Mouse (Mus musculus): Measurements from ENCODE around the gene Hnrnpc. TPM values are rescaled to one million over a fixed set of nuclear protein-coding genes. Genes with fewer than 3 reads are reported as not detected.

Gene Hnrnpc
- polyA plus RNA-seq, 2 experiments: 161 to 240 TPM

DNA sequence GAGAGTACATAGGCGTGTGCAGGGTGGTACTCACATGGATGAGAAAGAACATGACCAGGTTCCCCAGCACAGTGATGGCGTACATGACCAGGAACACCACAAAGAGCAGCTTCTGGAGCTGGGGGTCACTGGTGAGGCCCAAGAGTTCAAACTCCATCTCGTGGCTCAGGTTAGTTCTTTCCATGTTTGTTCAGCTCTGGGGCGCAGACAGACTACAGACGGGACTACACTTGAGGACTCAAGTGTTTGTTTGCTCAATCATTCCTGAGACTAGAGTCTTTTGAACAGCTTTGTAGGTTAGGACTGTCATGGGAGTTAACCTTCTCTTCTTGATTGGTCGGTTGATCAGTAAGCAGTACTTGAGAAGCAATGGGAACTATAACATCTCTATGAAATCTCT, 67.9 kb downstream of the Hnrnpc start:
- ATAC-seq (ENCODE audit: insufficient read depth) (no peak), DNase-seq (ENCODE audit: low read depth in 3 of 3, low spot score in 3 of 3) (no peak)
- H3K27me3 ChIP-seq (ENCODE audit: control insufficient read depth, insufficient read depth, low read length): no peaks in the 10 kb centered on the region
- no peak overlapping the region for H3K27ac ChIP-seq
- peaks cover 0 to 7% of the 10 kb centered on the region in 2 experiments; a peak in 2 of 4 replicates for H3K4me1 ChIP-seq (replicated peaks; ENCODE audit: control insufficient read depth in 2 of 2, insufficient read depth in 2 of 2, low read length in 1 of 2)
- no peaks in the 10 kb centered on the region for H3K36me3 ChIP-seq (replicated peaks; ENCODE audit: control insufficient read depth, insufficient read depth, low read depth)
- 66% methylated on average over 6 of the region's 6 CpGs for WGBS (ENCODE audit: insufficient replicate concordance)
- no peaks in the 10 kb centered on the region for H3K9me3 ChIP-seq (ENCODE audit: control insufficient read depth, low read length)
- TF ChIP-seq CTCF (IDR thresholded peaks at IDR 0.05; ENCODE audit: low read depth) (no peak), EP300 (IDR thresholded peaks at IDR 0.05; ENCODE audit: low read depth) (no peak)
- H3K4me2 ChIP-seq (ENCODE audit: low read depth): no peak overlapping the region
- no peak overlapping the region for H3K4me3 ChIP-seq (ENCODE audit: insufficient read depth in 1 of 2, low read depth in 2 of 2, low read length in 2 of 2)
- no peak overlapping the region for H3K9ac ChIP-seq (replicated peaks)

- ATAC-seq (ENCODE audit: insufficient read depth): no peak
- Histone ChIP-seq H3K27me3 (ENCODE audit: control insufficient read depth, insufficient read depth, low read length) (no peaks in the 10 kb centered on the region), H3K27ac (no peak overlapping the region), H3K4me3 (ENCODE audit: insufficient read depth in 1 of 2, low read depth in 2 of 2, low read length in 2 of 2) (no peak overlapping the region), H3K9ac (replicated peaks) (no peak overlapping the region), H3K4me1 (replicated peaks; ENCODE audit: control insufficient read depth in 2 of 2, insufficient read depth in 2 of 2, low read length in 1 of 2) (peaks cover 36% of the 10 kb centered on the region in 2 experiments), H3K36me3 (replicated peaks; ENCODE audit: control insufficient read depth, insufficient read depth, low read depth) (no peaks in the 10 kb centered on the region), H3K4me2 (ENCODE audit: low read depth) (no peak overlapping the region), H3K9me3 (ENCODE audit: control insufficient read depth, low read length) (no peaks in the 10 kb centered on the region)
- DNase-seq (ENCODE audit: low read depth in 3 of 3, low spot score in 3 of 3): no peak
- 73% methylated on average over 4 of the region's 4 CpGs for WGBS (ENCODE audit: insufficient replicate concordance)
- no peak for TF ChIP-seq CTCF (IDR thresholded peaks at IDR 0.05; ENCODE audit: low read depth)
- TF ChIP-seq EP300 (IDR thresholded peaks at IDR 0.05; ENCODE audit: low read depth): no peak
Measured at GRCm38 (mm10) chr14:52026342-52026741, 77.5 kb downstream of the Hnrnpc start.

DNA sequence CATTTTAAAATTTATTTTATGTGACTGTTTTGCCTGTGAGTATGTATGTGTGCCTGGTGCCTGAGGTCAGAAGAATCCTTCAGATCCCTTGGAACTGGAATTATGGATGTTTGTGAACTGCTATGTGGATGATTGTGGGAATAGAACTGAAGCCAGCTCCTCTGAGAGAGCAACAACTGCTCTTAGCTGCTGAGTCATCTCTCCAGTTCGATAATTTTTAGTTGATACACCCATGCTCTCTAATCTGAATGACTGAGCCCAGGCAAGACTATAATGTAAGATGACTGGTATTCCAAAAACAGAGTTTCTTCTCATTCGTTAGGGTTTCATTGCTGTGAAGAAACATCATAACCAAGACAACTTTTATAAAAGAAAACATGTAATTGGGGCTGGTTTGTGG, 79.7 kb downstream of the Hnrnpc start:
- DNase-seq (ENCODE audit: low read depth in 3 of 3, low spot score in 3 of 3) (peak in 2 of 3 experiments; percentile 53 to 67), ATAC-seq (ENCODE audit: insufficient read depth) (no peak)
- peak overlapping the region; percentile 93 for H3K27ac ChIP-seq
- no peak for TF ChIP-seq CTCF (IDR thresholded peaks at IDR 0.05; ENCODE audit: low read depth)
- no peak; the same call in 1 of the 2 replicates for TF ChIP-seq EP300 (IDR thresholded peaks at IDR 0.05; ENCODE audit: low read depth)
- H3K9ac ChIP-seq (replicated peaks): peak overlapping the region; percentile 59
- WGBS (ENCODE audit: insufficient replicate concordance): 27% methylated on average over 2 of the region's 2 CpGs
- no peak overlapping the region; a peak in 1 of 4 replicates for H3K4me3 ChIP-seq (ENCODE audit: insufficient read depth in 1 of 2, low read depth in 2 of 2, low read length in 2 of 2)
- H3K4me2 ChIP-seq (ENCODE audit: low read depth): peak overlapping the region; percentile 83
- H3K36me3 ChIP-seq (replicated peaks; ENCODE audit: control insufficient read depth, insufficient read depth, low read depth): no peaks in the 10 kb centered on the region
- H3K4me1 ChIP-seq (replicated peaks; ENCODE audit: control insufficient read depth in 2 of 2, insufficient read depth in 2 of 2, low read length in 1 of 2): peaks cover 43 to 45% of the 10 kb centered on the region in 2 experiments
- H3K27me3 ChIP-seq (ENCODE audit: control insufficient read depth, insufficient read depth, low read length): no peaks in the 10 kb centered on the region
- no peaks in the 10 kb centered on the region for H3K9me3 ChIP-seq (ENCODE audit: control insufficient read depth, low read length)

Other genes starting within 250 kb of the Hnrnpc start
- gene Mettl17, start 219.2 kb downstream of the Hnrnpc start, polyA plus RNA-seq (2012; rRNA removed): 7.5 and 9.5 TPM in 2 replicates
- 10.2 and 10.8 TPM in 2 replicates for gene Mettl17, start 219.2 kb downstream of the Hnrnpc start, polyA plus RNA-seq (2014; fragmentation: Nextera tagmentation; extraction: Ambion mirVana)
- 0.15 and 0.23 TPM in 2 replicates for gene Slc39a2, start 211.1 kb downstream of the Hnrnpc start, polyA plus RNA-seq (2012; rRNA removed)
- 0.05 TPM in 1 of 2 replicates, not detected in the other for gene Slc39a2, start 211.1 kb downstream of the Hnrnpc start, polyA plus RNA-seq (2014; fragmentation: Nextera tagmentation; extraction: Ambion mirVana)
- gene Ndrg2, start 189.9 kb downstream of the Hnrnpc start, polyA plus RNA-seq (2012; rRNA removed): 11.6 and 11.7 TPM in 2 replicates
- 13.5 and 14.7 TPM in 2 replicates for gene Ndrg2, start 189.9 kb downstream of the Hnrnpc start, polyA plus RNA-seq (2014; fragmentation: Nextera tagmentation; extraction: Ambion mirVana)
- gene Tppp2, start 185.6 kb downstream of the Hnrnpc start, polyA plus RNA-seq (2012; rRNA removed): not detected in 2 replicates
- not detected in 2 replicates for gene Tppp2, start 185.6 kb downstream of the Hnrnpc start, polyA plus RNA-seq (2014; fragmentation: Nextera tagmentation; extraction: Ambion mirVana)
- gene Rnase13, start 181.3 kb downstream of the Hnrnpc start, polyA plus RNA-seq (2012; rRNA removed): not detected in 2 replicates
- not detected in 2 replicates for gene Rnase13, start 181.3 kb downstream of the Hnrnpc start, polyA plus RNA-seq (2014; fragmentation: Nextera tagmentation; extraction: Ambion mirVana)
- 14.1 and 15.3 TPM in 2 replicates for gene Arhgef40, start 119.3 kb downstream of the Hnrnpc start, polyA plus RNA-seq (2012; rRNA removed)
- 9.4 and 16.5 TPM in 2 replicates for gene Arhgef40, start 119.3 kb downstream of the Hnrnpc start, polyA plus RNA-seq (2014; fragmentation: Nextera tagmentation; extraction: Ambion mirVana)
- gene Tmem253, start 88.4 kb downstream of the Hnrnpc start, polyA plus RNA-seq (2012; rRNA removed): 0.06 and 0.08 TPM in 2 replicates
- 0.24 TPM in 1 of 2 replicates, not detected in the other for gene Tmem253, start 88.4 kb downstream of the Hnrnpc start, polyA plus RNA-seq (2014; fragmentation: Nextera tagmentation; extraction: Ambion mirVana)
- 9.7 and 10.4 TPM in 2 replicates for gene Zfp219, start 83.3 kb downstream of the Hnrnpc start, polyA plus RNA-seq (2012; rRNA removed)
- 7.4 and 9.8 TPM in 2 replicates for gene Zfp219, start 83.3 kb downstream of the Hnrnpc start, polyA plus RNA-seq (2014; fragmentation: Nextera tagmentation; extraction: Ambion mirVana)
- gene Olfr221, start 61.6 kb downstream of the Hnrnpc start, polyA plus RNA-seq (2012; rRNA removed): not detected in 2 replicates
- not detected in 2 replicates for gene Olfr221, start 61.6 kb downstream of the Hnrnpc start, polyA plus RNA-seq (2014; fragmentation: Nextera tagmentation; extraction: Ambion mirVana)
- gene Rpgrip1, start 6.7 kb upstream of the Hnrnpc start, polyA plus RNA-seq (2012; rRNA removed): 0.31 and 0.41 TPM in 2 replicates
- 48.5 and 50.1 TPM in 2 replicates for gene Rpgrip1, start 6.7 kb upstream of the Hnrnpc start, polyA plus RNA-seq (2014; fragmentation: Nextera tagmentation; extraction: Ambion mirVana)
- gene Supt16, start 93.4 kb upstream of the Hnrnpc start, polyA plus RNA-seq (2012; rRNA removed): 15.4 and 25.2 TPM in 2 replicates
- 35.6 and 39.9 TPM in 2 replicates for gene Supt16, start 93.4 kb upstream of the Hnrnpc start, polyA plus RNA-seq (2014; fragmentation: Nextera tagmentation; extraction: Ambion mirVana)
- gene Chd8, start 153.8 kb upstream of the Hnrnpc start, polyA plus RNA-seq (2012; rRNA removed): 9.7 and 13.1 TPM in 2 replicates
- gene Chd8, start 153.8 kb upstream of the Hnrnpc start, polyA plus RNA-seq (2014; fragmentation: Nextera tagmentation; extraction: Ambion mirVana): 13.9 and 14.0 TPM in 2 replicates
- gene Tox4, start 175.1 kb upstream of the Hnrnpc start, polyA plus RNA-seq (2012; rRNA removed): 8.5 and 10.1 TPM in 2 replicates
- 16.6 and 17.2 TPM in 2 replicates for gene Tox4, start 175.1 kb upstream of the Hnrnpc start, polyA plus RNA-seq (2014; fragmentation: Nextera tagmentation; extraction: Ambion mirVana)
- gene Rab2b, start 175.5 kb upstream of the Hnrnpc start, polyA plus RNA-seq (2012; rRNA removed): 2.9 and 3.1 TPM in 2 replicates
- 1.9 and 2.6 TPM in 2 replicates for gene Rab2b, start 175.5 kb upstream of the Hnrnpc start, polyA plus RNA-seq (2014; fragmentation: Nextera tagmentation; extraction: Ambion mirVana)
- 14.5 and 15.3 TPM in 2 replicates for gene Mettl3, start 201.1 kb upstream of the Hnrnpc start, polyA plus RNA-seq (2012; rRNA removed)
- gene Mettl3, start 201.1 kb upstream of the Hnrnpc start, polyA plus RNA-seq (2014; fragmentation: Nextera tagmentation; extraction: Ambion mirVana): 18.1 and 18.2 TPM in 2 replicates
- gene Sall2, start 224.7 kb upstream of the Hnrnpc start, polyA plus RNA-seq (2012; rRNA removed): 0.76 and 0.84 TPM in 2 replicates
- 0.54 and 0.66 TPM in 2 replicates for gene Sall2, start 224.7 kb upstream of the Hnrnpc start, polyA plus RNA-seq (2014; fragmentation: Nextera tagmentation; extraction: Ambion mirVana)

All from liver, embryonic 14.5 days (tissue).